Mouse (Mus musculus) lung, postnatal 0 days (tissue): ENCODE data around the gene Sema3f.

Experiments
- CTCF ChIP-seq: IDR thresholded peaks from 2 replicates; pipeline ENCODE4 v1.5.1; 2016; ENCODE audit warnings: antibody characterized with exemption, mild to moderate bottlenecking
- EP300 ChIP-seq: IDR thresholded peaks from 2 replicates; pipeline ENCODE4 v1.6.1; 2016; ENCODE audit warnings: antibody characterized with exemption, mild to moderate bottlenecking, control low read depth

DNA sequence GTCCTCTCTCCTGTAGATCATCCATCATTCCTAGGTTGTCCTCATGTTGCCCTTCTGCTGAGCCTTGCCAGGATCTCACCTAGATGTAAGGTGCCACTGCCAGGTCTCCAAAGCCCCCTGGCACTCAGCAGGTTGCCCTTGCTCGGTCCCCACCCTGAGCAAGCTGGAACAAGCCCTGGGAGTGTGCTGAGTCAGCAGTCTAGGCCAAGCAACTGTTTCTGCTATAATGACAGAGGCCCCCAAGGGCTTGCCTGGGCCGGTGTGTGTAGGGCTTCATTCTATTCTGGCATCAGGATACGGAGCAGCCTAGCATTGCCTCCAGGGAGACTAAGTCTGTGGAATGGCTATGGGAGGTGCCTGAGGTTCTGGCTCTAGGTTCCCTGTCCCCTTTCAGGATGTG is 49.5 kb downstream of the Sema3f start:
- TF ChIP-seq CTCF: no peak
- TF ChIP-seq EP300: no peak
